Mouse (Mus musculus) gastrocnemius, adult 8-10 months (tissue): ENCODE data around the gene Kank3. TPM values are rescaled to one million over a fixed set of nuclear protein-coding genes. Genes with fewer than 3 reads are reported as not detected.

Experiments
- DNase-seq, 2 experiments: peaks; one replicate each; pipeline ENCODE4 v3.0.0; 2022; ENCODE audit warnings: low spot score in 2 of 2
- total RNA-seq, 4 experiments: library from RNA; stranded (reverse); gene quantifications; 2 replicates each; pipeline ENCODE4 v1.2.4; 2022

Gene Kank3
- total RNA-seq, 4 experiments from 2014 or later, result 12.4 to 17.4 (median 14.8) TPM

GRCm38 (mm10) chr17:33851331-33851730 is 41.0 kb downstream of the Kank3 start:
- DNase-seq, result no peak

GRCm38 (mm10) chr17:33857816-33858215 is 47.5 kb downstream of the Kank3 start:
- DNase-seq, result no peak

- DNase-seq, result no peak
Measured at GRCm38 (mm10) chr17:33865330-33866030, 55.2 kb downstream of the Kank3 start.

Other genes with a start within 250 kb of the Kank3 start
- gene Zfp414, start 181.4 kb upstream of the Kank3 start, total RNA-seq, result 1 to 10 TPM; 4.7 to 8.6 (median 6.3) TPM
- under 1 TPM in 2 of 4 experiments, not detected in 2; 0.15 to 0.24 TPM for gene Pram1, start 172.5 kb upstream of the Kank3 start, total RNA-seq
- gene Hnrnpm, start 123.7 kb upstream of the Kank3 start, total RNA-seq, result 10 to 100 TPM; 37.6 to 69.2 (median 57.2) TPM
- gene March2, start 91.8 kb upstream of the Kank3 start, total RNA-seq, result 100 to 1,000 TPM in 1 of 4 experiments, 10 to 100 TPM in 3; 90.1 to 113 (median 96.7) TPM
- 100 to 1,000 TPM; 131 to 136 (median 133) TPM for gene Rab11b, start 50.0 kb upstream of the Kank3 start, total RNA-seq
- 1 to 10 TPM in 3 of 4 experiments, under 1 TPM in 1; 0.41 to 5.5 (median 3.0) TPM for gene Angptl4, start 28.7 kb upstream of the Kank3 start, total RNA-seq
- gene Rps28, start 14.0 kb downstream of the Kank3 start, total RNA-seq, result 100 to 1,000 TPM; 634 to 807 (median 649) TPM
- 100 to 1,000 TPM; 371 to 396 (median 385) TPM for gene Ndufa7, start 14.1 kb downstream of the Kank3 start, total RNA-seq
- 10 to 100 TPM; 16.3 to 18.0 (median 17.0) TPM for gene Cd320, start 32.6 kb downstream of the Kank3 start, total RNA-seq
- gene Gm7029, start 63.3 kb downstream of the Kank3 start, total RNA-seq, result not detected
- under 1 TPM in 3 of 4 experiments, not detected in 1; 0.19 to 0.56 (median 0.45) TPM for gene Kifc1, start 80.1 kb downstream of the Kank3 start, total RNA-seq
- gene Platr17, start 94.6 kb downstream of the Kank3 start, total RNA-seq, result not detected
- gene Daxx, start 98.9 kb downstream of the Kank3 start, total RNA-seq, result 10 to 100 TPM; 14.1 to 18.5 (median 16.1) TPM
- 10 to 100 TPM; 35.3 to 41.1 (median 38.3) TPM for gene Tapbp, start 105.4 kb downstream of the Kank3 start, total RNA-seq
- 10 to 100 TPM; 14.5 to 18.7 (median 17.1) TPM for gene Zbtb22, start 105.4 kb downstream of the Kank3 start, total RNA-seq
- 10 to 100 TPM; 20.3 to 26.3 (median 23.6) TPM for gene Rgl2, start 119.0 kb downstream of the Kank3 start, total RNA-seq
- gene Pfdn6, start 129.8 kb downstream of the Kank3 start, total RNA-seq, result 10 to 100 TPM; 56.4 to 69.1 (median 64.0) TPM
- 10 to 100 TPM in 1 of 4 experiments, 1 to 10 TPM in 3; 7.8 to 11.5 (median 8.7) TPM for gene Wdr46, start 130.1 kb downstream of the Kank3 start, total RNA-seq
- 1 to 10 TPM; 1.4 to 1.8 (median 1.5) TPM for gene B3galt4, start 141.0 kb downstream of the Kank3 start, total RNA-seq
- 10 to 100 TPM; 32.0 to 34.6 (median 32.5) TPM for gene Vps52, start 145.3 kb downstream of the Kank3 start, total RNA-seq
- gene Rps18, start 145.5 kb downstream of the Kank3 start, total RNA-seq, result 100 to 1,000 TPM; 380 to 500 (median 432) TPM
- 10 to 100 TPM; 34.2 to 57.8 (median 46.1) TPM for gene H2-K1, start 189.8 kb downstream of the Kank3 start, total RNA-seq
- gene Ring1, start 214.2 kb downstream of the Kank3 start, total RNA-seq, result 10 to 100 TPM in 3 of 4 experiments, 1 to 10 TPM in 1; 9.8 to 15.6 (median 11.7) TPM
- gene H2-Ke6, start 217.5 kb downstream of the Kank3 start, total RNA-seq, result 10 to 100 TPM; 83.6 to 90.2 (median 84.9) TPM
- gene Slc39a7, start 221.2 kb downstream of the Kank3 start, total RNA-seq, result 10 to 100 TPM; 44.2 to 63.5 (median 49.3) TPM
- gene Rxrb, start 221.3 kb downstream of the Kank3 start, total RNA-seq, result 10 to 100 TPM; 36.8 to 39.3 (median 38.8) TPM
- 1 to 10 TPM; 2.5 to 4.8 (median 3.9) TPM for gene Col11a2, start 228.9 kb downstream of the Kank3 start, total RNA-seq